Mouse (Mus musculus) bone marrow, adult 2 months (tissue): ENCODE results near the gene Tmem151a.

Experiments
- CTCF ChIP-seq: fragments of 200-500 bp; IDR thresholded peaks from 2 replicates; pipeline ENCODE4 v1.5.1; 2011; ENCODE audit warnings: low read length, control low read depth; ENCODE audit not compliant: control insufficient read depth, insufficient read depth
- POLR2A ChIP-seq: fragments of 200-500 bp; IDR thresholded peaks from 2 replicates; pipeline ENCODE4 v1.6.1; 2011; ENCODE audit warnings: low read depth, mild to moderate bottlenecking, control low read depth, low read length, borderline replicate concordance; ENCODE audit not compliant: control insufficient read depth

DNA sequence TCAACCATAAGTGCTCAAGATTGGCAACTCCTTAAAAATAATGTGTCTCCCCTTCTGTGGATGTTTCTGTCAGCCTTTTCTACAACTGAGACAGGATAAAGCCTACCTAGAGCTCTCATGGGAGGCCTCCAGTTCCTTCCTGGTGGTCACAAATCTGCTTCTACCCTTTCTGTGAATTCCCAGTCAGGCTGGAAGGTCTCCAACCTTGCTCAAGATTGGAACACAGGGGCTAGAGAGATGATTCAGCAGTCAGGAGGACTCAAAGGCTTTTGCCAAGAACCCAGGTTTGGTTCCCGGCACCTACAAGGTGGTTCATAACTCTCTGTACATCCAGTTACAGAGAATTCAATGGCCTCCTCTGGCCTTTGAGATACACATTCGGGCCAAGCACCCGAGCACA lies 37.9 kb upstream of the Tmem151a start:
- TF ChIP-seq POLR2A (no peak), CTCF (no peak)
